Mouse (Mus musculus) thymus, postnatal 4 days (tissue): ENCODE results near the gene Hadha.

ENCODE experiments used
- DNase-seq: peaks from one replicate; pipeline ENCODE4 v3.0.0; 2021

Gene Hadha

DNA sequence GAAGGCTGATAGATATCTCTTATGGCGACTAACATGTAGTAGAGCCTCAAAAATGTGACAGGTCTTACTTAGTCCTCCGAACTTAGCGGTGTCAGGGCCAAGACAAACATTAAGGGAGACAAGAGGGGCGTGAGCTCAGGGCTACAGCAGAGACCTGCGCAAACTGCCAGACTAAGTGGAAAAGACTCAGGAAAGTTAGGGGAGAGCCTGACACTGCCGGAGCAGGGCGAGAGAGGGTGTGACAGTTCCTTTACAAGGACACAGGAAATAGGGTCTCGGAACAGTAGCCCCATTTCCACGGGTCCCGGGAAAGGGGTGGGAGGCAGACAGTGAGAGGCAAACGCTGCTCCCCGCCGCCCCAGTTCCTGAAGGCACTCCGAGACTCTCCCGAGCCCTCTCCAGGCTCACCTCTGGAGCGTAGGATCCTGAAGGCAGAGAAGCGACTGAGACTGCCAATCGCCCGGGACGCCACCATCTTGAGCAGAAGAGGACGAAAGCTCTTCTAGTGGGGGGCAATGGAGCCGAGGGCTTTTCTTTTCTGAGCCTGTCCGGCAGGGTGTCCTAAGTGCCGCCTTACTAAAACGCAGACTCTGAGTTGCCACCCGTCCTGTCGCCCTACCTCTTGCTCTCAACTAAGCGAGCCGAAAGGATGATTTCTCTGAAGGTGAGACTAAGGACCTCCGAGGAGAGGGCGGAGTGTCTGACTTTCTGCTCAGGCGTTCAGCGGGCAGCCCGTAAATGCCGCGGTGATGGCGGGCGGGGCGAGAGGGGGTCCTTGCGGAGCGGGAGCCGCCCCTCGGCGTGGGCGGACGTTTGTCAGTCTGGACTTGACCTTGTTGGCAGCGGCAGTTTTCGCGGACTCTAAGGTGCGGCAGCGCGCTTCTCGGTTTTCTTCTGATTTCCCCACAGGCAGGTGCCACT lies at the start of gene Hadha, which contains the start of gene Hadhb:
Hadha (minus strand) TSS at position 689 of the 921 bp plus-strand sequence.
Hadhb (plus strand) TSS at position 775 of the 921 bp plus-strand sequence.
- peak; percentile 95 for DNase-seq

- no peak for DNase-seq
Measured at GRCm38 (mm10) chr5:30204441-30204840, 49.5 kb upstream of the Hadha start.

DNA sequence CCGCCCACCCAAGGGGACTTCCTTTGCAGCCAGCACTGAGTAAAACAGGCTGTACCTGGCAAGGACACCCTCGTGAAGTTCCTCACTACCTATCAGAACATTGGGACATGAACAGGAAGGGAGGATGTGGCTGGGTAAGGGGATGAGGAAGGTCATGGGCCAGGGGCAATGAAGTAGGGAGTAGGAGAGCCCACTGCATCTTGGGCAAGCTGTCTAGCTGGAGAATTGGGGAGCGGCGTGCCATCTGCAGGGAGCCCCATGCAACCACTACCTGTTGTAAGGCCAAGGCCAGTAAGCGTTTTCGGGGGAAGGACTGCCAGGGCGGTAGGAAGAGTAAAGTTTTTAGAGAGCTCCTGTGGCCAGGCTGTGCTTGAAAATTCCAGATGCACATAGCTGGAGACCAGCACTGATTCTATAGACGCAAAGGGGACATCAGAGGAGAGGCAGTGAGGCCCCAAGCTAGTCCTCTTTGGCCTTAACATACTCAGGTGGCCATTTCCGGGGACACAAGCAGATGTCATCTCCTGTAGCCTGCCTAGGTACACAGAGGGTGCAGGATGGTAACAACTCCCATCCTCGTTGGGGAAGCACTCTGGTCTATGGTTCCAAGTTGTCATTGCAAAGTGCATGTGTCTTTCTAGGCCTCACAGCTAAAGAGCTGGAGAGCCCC lies 48.4 kb upstream of the Hadha start:
- DNase-seq = no peak

- DNase-seq = no peak
Measured at GRCm38 (mm10) chr5:30202221-30202620, 47.3 kb upstream of the Hadha start.

- DNase-seq = peak; percentile 31
Measured at GRCm38 (mm10) chr5:30201521-30201920, 46.6 kb upstream of the Hadha start.

- peak; percentile 60 for DNase-seq
Measured at GRCm38 (mm10) chr5:30198257-30198656, 43.3 kb upstream of the Hadha start.

GRCm38 (mm10) chr5:30195340-30195739 lies 40.4 kb upstream of the Hadha start:
- DNase-seq = no peak

DNA sequence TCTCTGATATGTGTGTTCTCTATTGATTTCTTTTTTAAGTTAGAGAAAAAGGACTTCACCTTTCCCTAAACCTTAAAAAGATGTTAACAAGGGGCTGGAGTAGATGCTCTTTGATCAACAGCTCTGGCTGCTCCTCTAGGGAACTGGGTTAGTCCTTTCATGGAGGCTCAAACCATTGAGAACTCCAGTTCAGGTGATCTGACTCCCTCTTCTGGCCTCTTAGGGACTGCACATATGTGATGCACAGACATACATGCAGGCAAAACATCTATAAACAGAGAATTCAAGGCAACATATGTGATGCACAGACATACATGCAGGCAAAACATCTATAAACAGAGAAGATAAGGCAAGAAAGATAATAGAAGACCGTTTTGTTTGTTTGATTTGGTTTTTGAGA lies 37.5 kb upstream of the Hadha start:
- no peak for DNase-seq

- no peak for DNase-seq
Measured at GRCm38 (mm10) chr5:30187687-30188485, 32.9 kb upstream of the Hadha start.

DNA sequence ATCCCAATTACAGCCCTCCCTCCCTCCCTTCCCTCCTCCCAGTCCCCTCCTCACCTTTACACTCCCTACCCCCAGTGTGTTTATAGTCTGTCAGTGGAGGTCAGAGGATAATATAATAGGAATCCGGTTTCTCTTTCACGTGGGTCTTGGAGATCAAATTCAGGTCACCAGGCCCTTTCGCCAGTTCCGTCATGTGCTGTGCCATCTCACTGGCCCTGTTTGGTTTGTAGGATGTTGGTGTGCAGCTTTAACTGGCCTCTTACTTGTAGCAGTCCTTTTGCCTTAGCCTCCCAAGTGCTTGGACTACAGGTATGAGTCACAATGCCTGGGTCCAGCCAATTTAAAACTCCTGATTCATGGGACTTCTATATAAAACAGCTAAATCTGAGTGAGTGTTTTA lies 20.8 kb upstream of the Hadha start:
- DNase-seq = no peak

GRCm38 (mm10) chr5:30172931-30173692 lies 18.1 kb upstream of the Hadha start:
- no peak for DNase-seq

GRCm38 (mm10) chr5:30172115-30172514 lies 17.2 kb upstream of the Hadha start:
- no peak for DNase-seq

- no peak for DNase-seq
Measured at GRCm38 (mm10) chr5:30170303-30170940, 15.5 kb upstream of the Hadha start.

GRCm38 (mm10) chr5:30165234-30165946 lies 10.4 kb upstream of the Hadha start:
- no peak for DNase-seq

DNA sequence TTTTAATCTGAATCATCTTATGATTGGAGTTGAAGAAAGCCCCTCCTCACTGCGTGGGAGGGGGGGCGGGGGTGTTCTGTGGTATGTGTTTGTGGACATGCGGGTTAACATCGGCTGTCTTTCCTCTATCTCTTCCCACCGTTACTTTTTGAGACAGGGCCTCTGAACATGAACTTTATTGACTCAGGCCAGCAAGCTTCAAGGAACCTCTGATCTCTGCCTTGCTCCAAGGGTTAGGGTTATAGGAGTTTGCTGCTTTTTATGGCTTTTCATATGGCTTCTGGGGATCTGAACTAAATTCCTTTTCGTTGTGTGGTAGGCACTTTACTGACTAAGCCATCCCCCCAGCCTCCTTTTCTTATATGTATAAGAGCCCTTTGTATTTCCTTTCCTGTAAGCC lies 7.4 kb upstream of the Hadha start:
- no peak for DNase-seq

GRCm38 (mm10) chr5:30161836-30162235 lies 6.9 kb upstream of the Hadha start:
- no peak for DNase-seq

DNA sequence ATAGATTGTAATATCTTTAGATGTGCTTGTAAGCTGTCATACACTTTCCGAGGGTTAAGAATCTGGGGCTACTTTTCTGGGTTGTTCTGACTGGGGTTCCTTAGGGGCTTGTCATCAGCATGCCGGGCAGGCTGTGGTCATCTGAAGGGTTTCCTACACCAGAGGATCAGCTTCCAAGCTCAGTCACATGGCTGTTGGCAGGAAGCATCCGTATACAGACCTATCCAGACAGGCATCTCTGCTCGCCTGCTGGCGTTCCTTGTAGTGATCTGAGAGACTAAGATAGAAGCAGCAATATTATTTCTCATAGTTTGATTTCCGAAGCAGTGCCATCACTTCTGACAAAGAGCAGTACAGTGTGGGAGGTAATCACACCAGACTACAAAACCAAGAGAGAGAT lies 4.6 kb upstream of the Hadha start:
- no peak for DNase-seq

GRCm38 (mm10) chr5:30155821-30156629 lies 1.1 kb upstream of the Hadha start:
- DNase-seq = no peak

DNA sequence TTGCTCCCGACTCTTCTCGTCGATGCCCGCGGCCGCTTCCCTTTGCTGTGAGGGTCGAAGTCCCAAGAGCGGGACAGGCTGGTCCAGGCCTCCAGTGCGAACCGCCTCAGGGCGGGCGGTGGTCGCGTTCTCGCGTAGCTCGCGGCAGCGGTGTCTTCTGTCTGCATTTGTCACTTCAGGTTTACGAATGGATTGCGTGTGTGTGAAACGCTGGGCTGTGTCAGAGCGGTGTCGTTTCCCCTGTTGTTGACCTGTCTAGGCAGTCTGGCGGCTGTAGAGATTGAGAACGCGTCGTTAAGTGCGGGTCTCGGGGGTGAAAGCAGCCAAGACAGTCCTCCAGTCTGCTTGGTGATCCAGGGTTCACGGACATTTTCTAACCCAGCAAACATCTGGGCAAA lies 432 bp upstream of the Hadha start:
- DNase-seq = no peak

DNA sequence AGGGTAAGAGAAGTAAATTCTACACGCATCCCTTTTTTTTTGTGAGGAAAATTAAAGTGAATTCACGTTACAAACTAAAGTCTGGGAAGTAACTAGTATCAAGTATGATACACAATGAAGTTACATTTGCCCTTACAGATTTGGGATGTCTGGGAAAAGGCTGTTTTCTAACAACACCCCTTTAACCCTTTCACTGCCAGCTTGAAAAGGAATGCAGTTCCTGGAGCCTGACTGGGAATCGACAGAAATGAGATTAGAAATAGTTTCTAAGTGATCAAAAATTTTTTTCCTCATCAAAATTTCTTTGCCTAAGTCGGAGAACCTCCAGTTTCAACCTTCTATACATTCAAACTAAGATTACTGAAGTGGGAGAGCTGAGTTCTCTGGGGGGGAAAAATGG lies 949 bp downstream of the Hadha start:
- no peak for DNase-seq
